Mouse (Mus musculus) embryonic fibroblast, embryonic 13.5 days (primary cell): ENCODE results near the gene Ppie.

Source experiments
- CTCF ChIP-seq: IDR thresholded peaks from 2 replicates; pipeline ENCODE4 v1.5.1; 2011; ENCODE audit warnings: mild to moderate bottlenecking, control low read depth, low read length, moderate library complexity, borderline replicate concordance; ENCODE audit not compliant: insufficient read depth
- POLR2A ChIP-seq: IDR thresholded peaks from 2 replicates; pipeline ENCODE4 v1.6.1; 2011; ENCODE audit warnings: low read depth, mild to moderate bottlenecking, control low read depth, low read length, moderate library complexity

GRCm38 (mm10) chr4:123106864-123107263, 32.9 kb downstream of the Ppie start:
- TF ChIP-seq POLR2A, result no peak
- no peak for TF ChIP-seq CTCF
